Mouse (Mus musculus): ENCODE results near the gene Nps. TPM values are rescaled to one million over a fixed set of nuclear protein-coding genes. Genes with fewer than 3 reads are reported as not detected.

Gene Nps
- polyA plus RNA-seq, 1 experiment = not detected

DNA sequence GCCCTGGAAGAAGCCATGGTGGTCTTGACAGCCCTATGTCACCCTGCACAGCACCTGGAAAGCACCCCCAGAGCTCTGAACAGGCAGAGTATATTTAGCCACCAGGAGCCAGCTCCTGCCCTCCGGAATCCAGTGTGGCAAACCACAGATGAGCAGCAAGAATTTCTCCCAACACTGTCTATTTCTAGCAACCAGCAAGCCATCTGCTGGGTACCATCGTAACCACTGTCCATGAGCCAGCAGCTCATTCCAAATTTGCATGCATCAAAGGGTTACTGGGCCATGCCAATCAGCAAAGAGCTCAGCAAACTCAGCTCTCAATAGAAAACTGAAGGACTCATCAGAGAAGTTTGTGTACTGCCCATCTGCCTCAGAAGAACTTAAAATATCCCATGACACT lies 46.0 kb downstream of the Nps start:
- Histone ChIP-seq H3K4me3 (ENCODE audit: insufficient read depth, low read length) (no peak overlapping the region), H3K27ac (ENCODE audit: insufficient read depth, low read length) (no peak overlapping the region), H3K4me1 (ENCODE audit: control insufficient read depth, insufficient read depth, low read length) (no peaks in the 10 kb centered on the region)
- no peak for TF ChIP-seq POLR2A (IDR thresholded peaks at IDR 0.05; ENCODE audit: low read depth, low read length)
- no peak for TF ChIP-seq CTCF (IDR thresholded peaks at IDR 0.05; ENCODE audit: borderline replicate concordance, insufficient read depth, low read length)

Other genes with a start within 250 kb of the Nps start
- gene Foxi2, start 151.6 kb downstream of the Nps start, polyA plus RNA-seq (2011; ENCODE audit: insufficient read length, low read depth, missing spikeins) = not detected in 2 replicates

Data from embryonic fibroblast, embryonic 13.5 days (primary cell).